Mouse (Mus musculus): ENCODE measurements at regions not wholly inside any gene's neighbourhood (a gene's known extent, or its start where the extent isn't known, plus 50 kb on each side); places are given as distances from the start of the nearest gene placed in this dataset.

GRCm38 (mm10) chr10:16714065-16714464, 1009.0 kb upstream of the Cited2 start:
- DNase-seq (ENCODE audit: low spot score in 2 of 2) = no peak

- no peak for DNase-seq (ENCODE audit: low spot score in 2 of 2)
These were observed 1008.5 kb upstream of the Cited2 start for GRCm38 (mm10) chr10:16714526-16714925.

- DNase-seq (ENCODE audit: low spot score in 2 of 2) = no peak
These were observed 980.8 kb upstream of the Cited2 start for GRCm38 (mm10) chr10:16742246-16742645.

GRCm38 (mm10) chr10:16751546-16751945, 971.5 kb upstream of the Cited2 start:
- no peak for DNase-seq (ENCODE audit: low spot score in 2 of 2)

GRCm38 (mm10) chr10:16789641-16790243, 933.3 kb upstream of the Cited2 start:
- no peak for DNase-seq (ENCODE audit: low spot score in 2 of 2)

- no peak for DNase-seq (ENCODE audit: low spot score in 2 of 2)
These were observed 919.0 kb upstream of the Cited2 start for GRCm38 (mm10) chr10:16803978-16804377.

GRCm38 (mm10) chr10:16810716-16811115, 912.3 kb upstream of the Cited2 start:
- DNase-seq (ENCODE audit: low spot score in 2 of 2) = no peak

- no peak for DNase-seq (ENCODE audit: low spot score in 2 of 2)
These were observed 909.0 kb upstream of the Cited2 start for GRCm38 (mm10) chr10:16814013-16814412.

GRCm38 (mm10) chr10:16861534-16861933, 861.5 kb upstream of the Cited2 start:
- DNase-seq (ENCODE audit: low spot score in 2 of 2) = no peak

GRCm38 (mm10) chr10:16866914-16867313, 856.1 kb upstream of the Cited2 start:
- no peak for DNase-seq (ENCODE audit: low spot score in 2 of 2)

- no peak for DNase-seq (ENCODE audit: low spot score in 2 of 2)
These were observed 848.9 kb upstream of the Cited2 start for GRCm38 (mm10) chr10:16874131-16874530.

GRCm38 (mm10) chr10:16878197-16878596, 844.8 kb upstream of the Cited2 start:
- DNase-seq (ENCODE audit: low spot score in 2 of 2) = no peak

GRCm38 (mm10) chr10:16893316-16893715, 829.7 kb upstream of the Cited2 start:
- DNase-seq (ENCODE audit: low spot score in 2 of 2) = no peak

GRCm38 (mm10) chr10:16895332-16895731, 827.7 kb upstream of the Cited2 start:
- DNase-seq (ENCODE audit: low spot score in 2 of 2) = no peak

- no peak for DNase-seq (ENCODE audit: low spot score in 2 of 2)
These were observed 800.1 kb upstream of the Cited2 start for GRCm38 (mm10) chr10:16922888-16923287.

GRCm38 (mm10) chr10:16923851-16924250, 799.2 kb upstream of the Cited2 start:
- no peak for DNase-seq (ENCODE audit: low spot score in 2 of 2)

- no peak for DNase-seq (ENCODE audit: low spot score in 2 of 2)
These were observed 785.3 kb upstream of the Cited2 start for GRCm38 (mm10) chr10:16937705-16938104.

GRCm38 (mm10) chr10:16951636-16952035, 771.4 kb upstream of the Cited2 start:
- DNase-seq (ENCODE audit: low spot score in 2 of 2) = no peak

- no peak for DNase-seq (ENCODE audit: low spot score in 2 of 2)
These were observed 762.0 kb upstream of the Cited2 start for GRCm38 (mm10) chr10:16960971-16961370.

GRCm38 (mm10) chr10:16962463-16962862, 760.6 kb upstream of the Cited2 start:
- no peak for DNase-seq (ENCODE audit: low spot score in 2 of 2)

GRCm38 (mm10) chr10:16978770-16979169, 744.2 kb upstream of the Cited2 start:
- DNase-seq (ENCODE audit: low spot score in 2 of 2) = no peak

- no peak for DNase-seq (ENCODE audit: low spot score in 2 of 2)
These were observed 732.8 kb upstream of the Cited2 start for GRCm38 (mm10) chr10:16990227-16990626.

- no peak for DNase-seq (ENCODE audit: low spot score in 2 of 2)
These were observed 729.2 kb upstream of the Cited2 start for GRCm38 (mm10) chr10:16993789-16994188.

- DNase-seq (ENCODE audit: low spot score in 2 of 2) = no peak
These were observed 728.5 kb upstream of the Cited2 start for GRCm38 (mm10) chr10:16994526-16994925.

All from left cerebral cortex, adult 18-20 months (tissue).